Mouse (Mus musculus): ENCODE data around the gene Fanca. TPM values are rescaled to one million over a fixed set of nuclear protein-coding genes. Genes with fewer than 3 reads are reported as not detected.

Gene Fanca
- polyA plus RNA-seq, 2 experiments, result 24.2 to 54.7 TPM

DNA sequence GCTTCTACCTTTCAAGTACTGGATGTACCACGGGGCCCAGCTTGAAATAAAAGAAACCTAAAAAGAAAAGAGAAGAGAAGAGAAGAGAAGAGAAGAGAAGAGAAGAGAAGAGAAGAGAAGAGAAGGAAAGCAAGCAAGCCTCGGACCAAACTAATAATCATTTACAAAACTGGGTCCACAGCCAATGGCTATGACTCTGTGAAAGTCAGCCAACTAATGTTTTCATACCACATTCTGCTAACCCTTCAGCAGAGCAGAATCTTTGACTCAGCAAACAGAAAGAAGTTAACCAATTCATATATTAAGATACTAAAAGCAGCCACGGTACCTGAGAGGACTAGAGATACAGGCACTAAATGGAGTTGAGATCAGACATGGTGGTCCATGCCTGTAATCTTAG is 26.1 kb downstream of the Fanca start:
- DNase-seq (ENCODE audit: low spot score) (no peak), ATAC-seq (ENCODE audit: low FRiP score, low read depth) (no peak)
- H3K36me3 ChIP-seq (ENCODE audit: control insufficient read depth, insufficient read depth, low read length), result peaks cover 34% of the 10 kb centered on the region
- no peak overlapping the region for H3K9ac ChIP-seq (ENCODE audit: low read depth, low read length, severe bottlenecking)
- no peak overlapping the region for H3K4me2 ChIP-seq (replicated peaks; ENCODE audit: low read depth, low read length, severe bottlenecking)
- WGBS, result 82% methylated on average over 3 of the region's 3 CpGs
- H3K4me1 ChIP-seq (ENCODE audit: control insufficient read depth, insufficient read depth, low read length), result no peaks in the 10 kb centered on the region
- no peak overlapping the region for H3K27ac ChIP-seq (replicated peaks; ENCODE audit: low read depth, low read length)
- H3K4me3 ChIP-seq (replicated peaks; ENCODE audit: low read length), result no peak overlapping the region
- no peaks in the 10 kb centered on the region for H3K27me3 ChIP-seq (ENCODE audit: control insufficient read depth, insufficient read depth, low read length)
- H3K9me3 ChIP-seq (ENCODE audit: control insufficient read depth, low read length), result no peaks in the 10 kb centered on the region
- no peak for TF ChIP-seq POLR2A (IDR thresholded peaks at IDR 0.05; ENCODE audit: borderline replicate concordance, extremely low read depth, insufficient read depth, insufficient read length)

DNA sequence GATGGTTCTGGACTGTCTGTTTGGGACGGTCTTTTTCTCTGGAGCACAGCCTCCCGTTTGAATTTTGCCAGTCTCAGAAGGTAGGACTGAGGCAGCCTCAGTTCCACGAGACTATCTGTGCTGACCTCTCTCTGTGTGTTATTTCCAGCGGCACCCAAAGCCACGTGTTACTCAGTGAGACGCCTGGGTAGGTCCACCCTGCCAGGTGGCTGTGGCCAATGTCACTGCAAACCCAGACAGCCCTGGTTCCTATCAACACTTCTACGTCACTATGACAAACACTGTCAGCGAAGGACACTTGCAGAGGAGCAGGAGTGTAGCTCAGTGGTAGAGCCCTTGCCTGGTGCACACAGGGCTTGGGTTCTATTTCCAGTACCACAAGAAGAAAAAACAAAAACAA is 26.7 kb downstream of the Fanca start:
- Histone ChIP-seq H3K4me3 (replicated peaks; ENCODE audit: low read length) (no peak overlapping the region), H3K36me3 (ENCODE audit: control insufficient read depth, insufficient read depth, low read length) (peaks cover 34% of the 10 kb centered on the region), H3K27ac (replicated peaks; ENCODE audit: low read depth, low read length) (no peak overlapping the region), H3K9me3 (ENCODE audit: control insufficient read depth, low read length) (no peaks in the 10 kb centered on the region), H3K4me2 (replicated peaks; ENCODE audit: low read depth, low read length, severe bottlenecking) (no peak overlapping the region), H3K27me3 (ENCODE audit: control insufficient read depth, insufficient read depth, low read length) (no peaks in the 10 kb centered on the region), H3K4me1 (ENCODE audit: control insufficient read depth, insufficient read depth, low read length) (no peaks in the 10 kb centered on the region), H3K9ac (ENCODE audit: low read depth, low read length, severe bottlenecking) (no peak overlapping the region)
- ATAC-seq (ENCODE audit: low FRiP score, low read depth) (no peak), DNase-seq (ENCODE audit: low spot score) (no peak)
- TF ChIP-seq POLR2A (IDR thresholded peaks at IDR 0.05; ENCODE audit: borderline replicate concordance, extremely low read depth, insufficient read depth, insufficient read length), result no peak
- 86% methylated on average over 8 of the region's 8 CpGs for WGBS

DNA sequence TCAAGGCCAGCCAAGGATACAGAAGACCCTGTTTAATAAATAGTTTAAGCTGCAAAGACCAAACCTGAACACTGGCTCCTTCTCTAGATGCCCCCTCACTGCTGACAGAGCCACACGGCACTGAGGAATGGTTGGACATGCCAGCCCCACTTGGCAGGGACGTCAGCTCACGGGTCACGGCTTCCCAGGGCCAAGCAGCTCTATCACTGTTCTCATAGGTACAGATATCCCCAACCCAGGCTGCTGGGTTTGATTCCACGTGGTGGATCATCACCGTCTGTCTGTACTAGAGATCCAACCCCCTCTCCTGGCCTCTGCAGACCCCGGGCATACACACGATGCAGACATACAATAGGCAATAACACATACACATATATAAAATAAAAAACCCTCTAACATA is 27.7 kb downstream of the Fanca start:
- H3K27ac ChIP-seq (replicated peaks; ENCODE audit: low read depth, low read length), result no peak overlapping the region
- WGBS, result 93% methylated on average over 8 of the region's 8 CpGs
- DNase-seq (ENCODE audit: low spot score) (no peak), ATAC-seq (ENCODE audit: low FRiP score, low read depth) (no peak)
- peaks cover 35% of the 10 kb centered on the region for H3K36me3 ChIP-seq (ENCODE audit: control insufficient read depth, insufficient read depth, low read length)
- H3K4me3 ChIP-seq (replicated peaks; ENCODE audit: low read length), result no peak overlapping the region
- TF ChIP-seq POLR2A (IDR thresholded peaks at IDR 0.05; ENCODE audit: borderline replicate concordance, extremely low read depth, insufficient read depth, insufficient read length), result no peak
- no peak overlapping the region for H3K4me2 ChIP-seq (replicated peaks; ENCODE audit: low read depth, low read length, severe bottlenecking)
- H3K9ac ChIP-seq (ENCODE audit: low read depth, low read length, severe bottlenecking), result no peak overlapping the region
- no peaks in the 10 kb centered on the region for H3K27me3 ChIP-seq (ENCODE audit: control insufficient read depth, insufficient read depth, low read length)
- H3K9me3 ChIP-seq (ENCODE audit: control insufficient read depth, low read length), result no peaks in the 10 kb centered on the region
- no peaks in the 10 kb centered on the region for H3K4me1 ChIP-seq (ENCODE audit: control insufficient read depth, insufficient read depth, low read length)

DNA sequence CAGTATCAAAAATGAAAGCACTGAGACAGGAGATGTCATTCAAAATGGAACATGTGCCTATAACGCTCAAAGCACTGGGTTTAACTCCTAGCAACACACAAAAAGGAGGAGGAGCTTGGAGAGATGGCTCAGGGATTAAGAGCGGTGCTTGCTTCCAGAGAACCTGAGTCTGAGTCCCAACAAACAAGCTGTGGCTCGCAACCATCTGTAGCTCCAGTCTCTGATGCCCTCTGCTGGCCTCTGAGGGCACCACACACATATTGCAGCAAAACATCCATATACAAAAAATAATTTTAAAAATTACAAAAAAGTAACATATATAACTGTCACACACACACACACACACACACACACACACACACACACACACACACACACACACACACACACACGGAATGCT is 28.2 kb downstream of the Fanca start:
- H3K27me3 ChIP-seq (ENCODE audit: control insufficient read depth, insufficient read depth, low read length), result no peaks in the 10 kb centered on the region
- 69% methylated on average over 4 of the region's 4 CpGs for WGBS
- no peak for TF ChIP-seq POLR2A (IDR thresholded peaks at IDR 0.05; ENCODE audit: borderline replicate concordance, extremely low read depth, insufficient read depth, insufficient read length)
- H3K36me3 ChIP-seq (ENCODE audit: control insufficient read depth, insufficient read depth, low read length), result peaks cover 33% of the 10 kb centered on the region
- no peak overlapping the region for H3K27ac ChIP-seq (replicated peaks; ENCODE audit: low read depth, low read length)
- no peak overlapping the region for H3K4me2 ChIP-seq (replicated peaks; ENCODE audit: low read depth, low read length, severe bottlenecking)
- no peaks in the 10 kb centered on the region for H3K9me3 ChIP-seq (ENCODE audit: control insufficient read depth, low read length)
- no peak overlapping the region for H3K4me3 ChIP-seq (replicated peaks; ENCODE audit: low read length)
- no peak for ATAC-seq (ENCODE audit: low FRiP score, low read depth)
- no peak for DNase-seq (ENCODE audit: low spot score)
- no peak overlapping the region for H3K9ac ChIP-seq (ENCODE audit: low read depth, low read length, severe bottlenecking)
- no peaks in the 10 kb centered on the region for H3K4me1 ChIP-seq (ENCODE audit: control insufficient read depth, insufficient read depth, low read length)

DNA sequence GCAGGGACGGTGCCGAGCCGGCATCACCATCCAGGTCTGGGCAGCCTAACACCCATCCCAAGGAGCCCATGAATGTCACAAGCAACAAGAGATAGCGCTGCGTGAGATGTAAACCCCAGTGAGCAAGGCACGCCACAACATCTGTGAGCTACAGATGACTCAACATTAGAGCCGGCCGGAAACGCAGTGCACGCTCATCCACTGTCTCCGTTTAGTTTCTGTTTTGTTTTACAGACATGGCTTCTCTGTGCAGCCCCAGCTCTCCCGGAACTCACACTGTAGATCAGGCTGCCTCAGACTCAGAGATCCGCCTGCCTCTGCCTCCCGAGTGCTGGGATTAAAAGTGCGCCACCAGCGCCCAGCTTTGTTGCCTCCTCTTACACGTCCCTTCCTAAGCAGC is 31.0 kb downstream of the Fanca start:
- Histone ChIP-seq H3K4me2 (replicated peaks; ENCODE audit: low read depth, low read length, severe bottlenecking) (no peak overlapping the region), H3K9me3 (ENCODE audit: control insufficient read depth, low read length) (no peaks in the 10 kb centered on the region), H3K27me3 (ENCODE audit: control insufficient read depth, insufficient read depth, low read length) (no peaks in the 10 kb centered on the region), H3K9ac (ENCODE audit: low read depth, low read length, severe bottlenecking) (no peak overlapping the region), H3K4me1 (ENCODE audit: control insufficient read depth, insufficient read depth, low read length) (no peaks in the 10 kb centered on the region), H3K4me3 (replicated peaks; ENCODE audit: low read length) (no peak overlapping the region), H3K36me3 (ENCODE audit: control insufficient read depth, insufficient read depth, low read length) (peaks cover 30% of the 10 kb centered on the region), H3K27ac (replicated peaks; ENCODE audit: low read depth, low read length) (no peak overlapping the region)
- 95% methylated on average over 17 of the region's 17 CpGs for WGBS
- ATAC-seq (ENCODE audit: low FRiP score, low read depth) (no peak), DNase-seq (ENCODE audit: low spot score) (no peak)
- TF ChIP-seq POLR2A (IDR thresholded peaks at IDR 0.05; ENCODE audit: borderline replicate concordance, extremely low read depth, insufficient read depth, insufficient read length), result no peak

DNA sequence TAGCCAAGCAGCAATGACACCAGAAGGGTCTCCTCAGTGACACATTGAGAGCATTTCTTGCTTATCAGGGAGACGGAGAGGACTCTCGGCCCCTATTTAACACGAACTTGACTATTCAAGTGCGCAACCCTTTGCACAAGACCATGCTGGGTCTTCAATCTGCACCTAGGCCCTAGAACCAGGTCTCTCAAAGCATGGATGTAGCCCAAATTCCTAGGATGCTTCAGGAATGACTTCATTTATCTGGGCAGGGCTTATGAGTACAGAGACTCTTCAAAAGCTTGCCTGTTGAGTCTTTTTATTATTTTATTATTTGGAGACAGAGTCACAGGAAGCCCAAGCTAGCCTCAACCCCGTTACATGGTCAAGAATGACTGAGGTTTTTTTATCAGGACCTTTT is 33.9 kb downstream of the Fanca start:
- TF ChIP-seq POLR2A (IDR thresholded peaks at IDR 0.05; ENCODE audit: borderline replicate concordance, extremely low read depth, insufficient read depth, insufficient read length), result no peak
- DNase-seq (ENCODE audit: low spot score) (no peak), ATAC-seq (ENCODE audit: low FRiP score, low read depth) (no peak)
- H3K27me3 ChIP-seq (ENCODE audit: control insufficient read depth, insufficient read depth, low read length), result no peaks in the 10 kb centered on the region
- H3K4me3 ChIP-seq (replicated peaks; ENCODE audit: low read length), result no peak overlapping the region
- 85% methylated on average over 5 of the region's 5 CpGs for WGBS
- H3K4me2 ChIP-seq (replicated peaks; ENCODE audit: low read depth, low read length, severe bottlenecking), result no peak overlapping the region
- no peaks in the 10 kb centered on the region for H3K9me3 ChIP-seq (ENCODE audit: control insufficient read depth, low read length)
- no peak overlapping the region for H3K27ac ChIP-seq (replicated peaks; ENCODE audit: low read depth, low read length)
- H3K4me1 ChIP-seq (ENCODE audit: control insufficient read depth, insufficient read depth, low read length), result no peaks in the 10 kb centered on the region
- H3K36me3 ChIP-seq (ENCODE audit: control insufficient read depth, insufficient read depth, low read length), result peaks cover 30% of the 10 kb centered on the region
- H3K9ac ChIP-seq (ENCODE audit: low read depth, low read length, severe bottlenecking), result no peak overlapping the region

All from limb, embryonic 14.5 days (tissue).